Mouse (Mus musculus) activated CD4-positive, CD25-positive, alpha-beta regulatory T cell, adult 4 months (primary cell): ENCODE measurements around the gene Arrb2. TPM values are rescaled to one million over a fixed set of nuclear protein-coding genes. Genes with fewer than 3 reads are reported as not detected.
A peak's percentile ranks its signal among the peaks of the same experiment; 100 is the strongest.
"Not testable (repeated sequence)": the region's sequence is repeated elsewhere in the genome, so short reads cannot be mapped to it uniquely, and the experiment has no call there.

Experiments
- ATAC-seq: one replicate; pipeline ENCODE4 v1.8.0; 2017
- polyA plus RNA-seq, 2 experiments: library from polyadenylated mRNA; unstranded; fragments of 100-300 nt; shearing (Covaris generic); gene quantifications; one replicate each; pipeline ENCODE4 v1.2.1; 2017

Gene Arrb2
- polyA plus RNA-seq, 2 experiments from 2014 or later, result 99.3 to 129 TPM

DNA sequence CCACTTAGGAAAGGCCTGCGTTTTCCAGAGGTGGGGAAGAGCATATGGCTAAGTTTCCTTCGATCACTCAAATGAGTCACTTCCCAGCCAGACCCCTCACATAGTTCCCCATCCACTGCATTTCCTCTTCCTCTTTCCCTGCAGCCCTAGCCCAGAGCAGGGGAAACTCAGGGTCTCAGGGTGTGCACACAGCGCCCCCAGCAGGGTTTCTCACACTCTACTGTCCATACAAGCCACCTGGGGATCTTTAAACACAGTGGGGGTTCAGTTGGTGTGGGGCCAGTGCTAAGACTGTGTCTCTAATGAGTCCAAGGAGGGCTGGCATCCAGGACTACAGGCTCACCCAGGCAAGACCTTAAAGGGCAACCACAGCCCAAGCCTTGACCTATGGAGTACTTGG is 14.3 kb downstream of the Arrb2 start:
- no peak for ATAC-seq

- no peak for ATAC-seq
Measured at GRCm38 (mm10) chr11:70447373-70447772, 14.9 kb downstream of the Arrb2 start.

- ATAC-seq, result no peak
Measured at GRCm38 (mm10) chr11:70450926-70451325, 18.5 kb downstream of the Arrb2 start.

DNA sequence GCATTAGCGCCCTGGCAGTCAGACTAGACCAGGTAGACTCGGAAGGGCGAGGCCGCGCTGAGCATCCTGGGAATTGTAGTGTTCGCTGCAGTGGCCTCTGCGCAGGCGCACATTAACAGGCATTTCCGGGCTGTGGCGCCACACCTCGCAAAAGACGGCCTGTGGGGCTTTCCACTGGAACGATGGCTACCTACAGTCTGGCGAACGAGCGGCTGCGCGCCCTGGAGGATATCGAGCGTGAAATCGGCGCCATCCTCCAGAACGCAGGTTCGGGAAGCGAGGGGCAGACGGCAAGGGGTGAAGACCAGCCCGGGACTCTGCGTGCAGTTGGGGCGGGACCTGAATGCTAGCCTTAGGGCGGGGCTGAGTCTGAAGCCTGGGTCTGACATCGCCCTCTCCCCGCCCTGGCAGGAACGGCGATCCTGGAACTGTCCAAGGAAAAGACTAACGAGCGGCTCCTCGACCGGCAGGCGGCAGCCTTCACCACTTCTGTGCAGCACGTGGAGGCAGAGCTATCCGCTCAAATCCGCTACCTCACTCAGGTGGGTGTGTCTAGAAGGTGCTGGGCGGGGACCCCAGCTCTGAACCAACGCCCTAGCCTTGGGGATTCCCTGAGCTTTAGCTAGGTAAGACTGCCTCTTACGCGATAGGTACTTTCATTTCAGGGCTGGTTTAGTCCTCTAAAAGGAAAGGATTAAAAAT is 19.5 kb downstream of the Arrb2 start, which contains the start of gene Med11:
Gene Med11, plus strand, starts transcription at position 123 of the 702 bp plus-strand sequence.
- peak; percentile 96 for ATAC-seq

- no peak for ATAC-seq
Measured at GRCm38 (mm10) chr11:70453261-70454044, 21.0 kb downstream of the Arrb2 start.

DNA sequence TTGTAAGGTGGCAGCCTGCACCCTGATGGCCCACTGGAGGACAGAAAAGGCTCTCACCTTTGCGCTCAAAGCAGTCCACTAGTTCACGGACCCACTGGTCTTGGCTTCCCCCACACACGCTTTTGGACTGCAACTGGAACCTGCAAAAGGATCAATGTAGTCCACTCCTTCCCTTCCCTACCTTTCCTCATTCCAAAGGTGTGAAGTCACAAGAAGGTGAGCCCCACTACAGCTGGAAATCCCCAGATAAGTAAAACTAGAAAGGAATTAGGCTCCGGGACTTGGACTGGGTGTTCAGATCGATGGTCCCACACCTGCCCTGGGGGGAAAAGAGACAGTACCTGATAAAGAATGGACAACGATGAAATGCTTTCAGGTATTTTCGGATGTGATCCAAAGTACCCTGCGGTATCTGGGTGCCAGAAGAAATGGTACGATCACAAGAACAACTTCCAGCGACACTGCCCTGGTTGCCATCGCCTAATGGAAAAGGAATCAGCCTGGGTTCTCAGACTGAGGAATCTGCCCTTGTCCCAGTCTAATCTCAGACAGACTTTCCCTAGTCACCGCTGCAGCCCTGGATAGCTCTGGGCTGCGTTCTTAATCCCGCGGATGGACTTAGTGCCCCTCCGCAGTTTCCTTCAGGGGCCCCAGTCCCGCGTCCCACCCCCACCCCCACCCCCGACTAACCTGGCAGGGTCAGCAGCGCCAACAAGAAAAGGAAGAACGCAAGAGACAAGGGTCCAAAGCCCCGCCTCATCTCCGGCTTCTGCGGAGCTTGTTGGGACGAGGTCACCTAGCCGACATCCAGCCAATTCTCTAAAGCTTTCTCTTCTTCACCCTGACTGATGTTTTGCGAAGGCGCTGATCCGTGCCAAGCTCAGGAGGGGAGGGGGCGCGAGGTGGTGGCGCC is 26.5 kb downstream of the Arrb2 start, which contains the start of gene Zmynd15:
Gene Zmynd15, plus strand, starts transcription at position 746 of the 913 bp plus-strand sequence.
- ATAC-seq, result no peak

DNA sequence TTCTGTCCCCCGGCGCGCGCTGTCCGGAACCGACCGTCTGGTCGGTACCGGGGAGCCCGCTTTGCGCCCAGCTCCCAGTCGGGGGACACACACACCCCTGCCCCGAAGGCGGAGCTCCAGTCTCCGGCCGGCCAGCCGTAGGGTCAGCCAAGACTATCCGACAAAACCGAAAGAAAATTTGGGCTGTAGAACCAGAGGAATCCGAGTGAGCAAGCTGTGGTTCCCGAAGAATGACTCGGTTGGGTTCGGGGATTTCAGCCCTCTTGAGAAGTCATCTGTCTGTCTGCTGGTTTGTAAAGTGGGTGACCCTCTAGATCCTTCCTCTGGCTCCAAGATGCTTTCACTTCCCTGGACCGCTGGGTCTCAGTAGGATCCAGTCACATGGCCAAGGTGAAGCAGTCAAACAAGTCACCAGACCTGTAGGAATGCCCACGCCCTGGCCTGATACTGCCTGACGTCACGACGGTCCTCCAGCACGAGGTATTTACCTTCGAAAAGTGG is 27.2 kb downstream of the Arrb2 start, which contains the start of gene Cxcl16:
Gene Cxcl16, minus strand, starts transcription at position 384 of the 501 bp plus-strand sequence.
- ATAC-seq, result no peak

DNA sequence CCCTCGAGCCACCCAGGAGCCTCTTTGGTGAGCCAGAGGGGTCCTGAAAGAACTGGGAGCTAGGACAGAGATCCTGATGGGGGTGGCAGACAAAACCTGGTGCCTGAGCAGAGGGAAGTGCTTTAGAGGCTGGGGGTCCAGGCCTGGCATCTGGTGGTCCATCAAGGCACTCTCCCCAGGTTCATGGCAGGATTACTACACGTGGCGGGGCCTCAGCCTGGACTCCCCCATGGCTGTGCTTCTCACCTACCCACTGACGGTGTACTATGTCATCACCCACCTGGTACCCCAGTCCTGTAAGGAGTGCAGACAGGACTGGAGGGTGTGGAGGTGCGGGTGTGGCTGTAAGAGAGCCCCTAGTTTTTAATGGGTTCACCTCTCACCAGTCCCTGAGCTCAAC is 31.5 kb downstream of the Arrb2 start:
- no peak for ATAC-seq

DNA sequence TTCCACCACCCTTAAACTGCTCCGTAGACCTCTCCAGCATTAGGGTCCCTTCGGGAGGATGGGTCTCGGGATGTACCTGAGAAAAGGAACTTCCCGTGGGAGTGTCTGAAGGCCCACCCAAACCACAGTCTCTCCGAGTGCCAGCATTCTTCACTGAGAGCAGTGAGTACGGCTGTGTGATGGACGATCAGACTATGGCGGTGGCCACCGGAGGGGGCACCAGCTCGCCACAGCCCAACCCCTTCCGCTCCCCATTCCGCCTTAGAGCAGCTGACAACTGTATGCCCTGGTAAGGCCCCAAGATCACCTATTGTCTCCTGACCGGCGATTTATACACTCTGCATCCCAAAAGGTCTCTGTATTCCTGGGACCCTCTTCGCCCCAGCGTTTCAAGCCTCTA is 32.8 kb downstream of the Arrb2 start:
- no peak for ATAC-seq

DNA sequence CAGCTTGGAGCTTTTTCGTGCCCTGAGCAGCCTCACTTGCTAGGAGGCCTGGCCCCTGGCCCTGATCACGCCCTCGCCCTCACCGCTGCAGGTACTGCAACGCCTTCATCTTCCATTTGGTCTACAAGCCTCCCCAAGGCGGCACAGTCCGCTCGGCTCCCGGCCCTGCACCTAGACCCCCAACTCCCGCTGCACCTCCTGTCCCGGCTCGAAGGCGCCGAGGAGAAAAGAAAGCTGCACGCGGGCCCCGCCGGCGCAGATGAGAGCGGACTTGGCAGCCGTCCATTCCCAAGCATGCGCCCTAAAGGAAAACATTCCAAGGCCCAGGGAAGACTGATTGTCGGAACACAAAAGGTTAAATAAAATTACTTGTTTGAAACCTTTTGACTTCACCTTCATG is 33.4 kb downstream of the Arrb2 start:
- ATAC-seq, result no peak

- no peak for ATAC-seq
Measured at GRCm38 (mm10) chr11:70467902-70468619, 35.6 kb downstream of the Arrb2 start.

DNA sequence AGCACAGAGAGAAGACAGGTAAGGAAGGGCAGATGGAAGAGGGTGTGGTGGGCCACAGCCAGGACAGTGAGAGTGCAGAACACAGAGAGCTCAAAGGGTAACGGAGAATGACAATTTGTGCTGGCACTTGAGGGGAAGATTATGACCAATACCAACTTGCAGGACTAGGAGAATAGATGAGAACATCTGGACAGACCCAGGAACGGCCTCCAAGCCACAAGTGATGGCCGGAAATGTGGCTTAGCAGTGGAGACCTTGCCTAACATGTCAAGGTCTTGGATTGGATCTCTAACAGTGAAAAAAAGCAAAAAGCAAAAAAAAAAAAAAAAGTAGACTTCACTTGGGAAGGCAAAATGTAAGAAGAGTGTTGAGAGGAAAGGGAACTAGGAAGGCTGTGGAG is 37.3 kb downstream of the Arrb2 start:
- ATAC-seq, result no peak

DNA sequence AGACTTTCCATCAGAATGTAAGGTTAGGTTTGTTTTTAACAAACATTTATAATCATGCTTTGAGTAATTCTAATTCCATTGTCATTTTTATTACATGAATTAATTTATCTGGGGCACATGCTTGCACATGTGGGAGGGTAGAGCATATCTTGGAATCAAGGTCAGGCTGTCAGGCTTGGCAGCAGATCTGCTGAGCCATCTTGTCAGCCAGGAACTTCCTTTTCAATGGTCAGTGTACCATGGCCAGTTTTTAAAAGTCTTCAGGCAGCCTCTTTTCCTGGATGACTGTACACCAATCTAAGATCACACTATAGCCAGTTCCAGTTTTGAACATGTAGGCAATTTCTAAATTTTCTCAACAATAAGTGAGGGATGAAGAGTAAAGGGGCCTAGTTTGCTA is 40.3 kb downstream of the Arrb2 start:
- no peak for ATAC-seq

DNA sequence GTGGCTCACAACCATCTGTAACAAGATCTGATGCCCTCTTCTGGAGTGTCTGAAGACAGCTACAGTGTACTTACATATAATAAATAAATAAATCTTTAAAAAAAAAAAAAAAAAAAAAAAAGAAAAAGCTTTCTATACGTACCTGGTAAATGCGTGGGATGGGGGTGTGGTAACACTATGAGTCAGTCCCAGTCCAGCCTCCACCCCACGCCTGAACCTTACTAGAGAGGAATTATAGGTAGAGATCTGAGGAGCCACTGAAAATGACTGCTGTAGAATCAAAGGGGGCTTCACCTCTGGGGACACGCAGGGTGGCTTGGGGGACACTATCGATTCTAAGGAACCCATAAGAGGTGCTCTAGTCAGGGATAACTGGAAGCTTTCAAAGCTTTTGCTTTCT is 40.9 kb downstream of the Arrb2 start:
- ATAC-seq, result not testable (repeated sequence)

DNA sequence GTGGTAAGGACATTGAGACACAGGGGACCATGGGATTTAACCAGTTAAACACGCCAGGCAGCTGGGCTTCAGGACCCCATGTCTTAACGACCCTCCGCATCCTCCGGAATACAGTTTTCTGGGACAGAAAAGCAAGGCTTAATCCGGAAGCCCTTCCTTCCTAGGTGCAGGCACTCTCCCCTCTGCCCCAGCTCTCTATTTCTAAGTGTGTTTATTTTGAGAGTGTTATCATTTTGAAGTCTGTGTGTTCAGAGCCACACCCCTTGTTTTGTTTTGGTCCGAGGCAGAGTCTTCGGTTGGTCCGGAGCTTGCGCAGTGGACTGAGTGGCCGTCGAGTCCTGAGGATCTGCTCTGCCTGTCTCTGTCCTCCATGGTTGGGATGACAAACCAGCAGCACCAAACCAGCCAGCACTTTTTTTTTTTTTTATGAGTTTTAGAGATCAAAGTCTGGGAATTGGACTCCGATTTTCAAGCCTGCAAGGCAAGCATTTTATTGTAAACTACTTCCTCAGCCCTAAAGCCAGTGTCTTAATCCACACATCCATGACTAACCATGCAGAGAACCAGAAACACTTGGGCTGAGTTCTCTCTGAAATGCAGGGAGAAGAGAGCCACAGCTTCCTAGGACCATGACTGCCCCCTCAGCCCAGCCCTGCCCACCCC is 42.6 kb downstream of the Arrb2 start:
- no peak for ATAC-seq

- ATAC-seq, result no peak
Measured at GRCm38 (mm10) chr11:70485498-70485897, 53.1 kb downstream of the Arrb2 start.

GRCm38 (mm10) chr11:70487816-70488215 is 55.4 kb downstream of the Arrb2 start:
- no peak for ATAC-seq

GRCm38 (mm10) chr11:70489138-70489537 is 56.7 kb downstream of the Arrb2 start:
- ATAC-seq, result no peak

DNA sequence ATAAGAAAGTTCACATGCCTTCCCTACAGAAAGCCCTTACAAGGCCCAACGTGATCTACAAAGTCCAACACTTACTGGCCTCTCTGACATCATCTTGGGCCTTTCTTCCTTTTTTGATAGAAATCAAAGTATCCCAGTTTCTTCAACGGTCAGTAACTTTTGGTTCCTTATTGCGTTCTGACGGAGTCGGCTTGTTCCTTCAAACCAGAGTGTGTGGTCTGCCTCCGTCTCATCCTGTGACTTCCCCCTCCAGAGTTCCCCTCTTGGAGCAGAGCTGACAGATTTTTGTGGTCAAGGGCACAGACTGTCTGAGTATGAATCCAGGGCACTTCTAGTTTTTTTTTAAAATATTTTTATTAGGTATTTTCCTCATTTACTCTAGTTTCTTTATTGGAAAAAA is 57.2 kb downstream of the Arrb2 start:
- no peak for ATAC-seq
